Mouse (Mus musculus): ENCODE data around the gene Fgd2.
A peak's percentile ranks its signal among the peaks of the same experiment; 100 is the strongest.
"Not testable (repeated sequence)": the region's sequence is repeated elsewhere in the genome, so short reads cannot be mapped to it uniquely, and the experiment has no call there.

The Fgd2 gene

GRCm38 (mm10) chr17:29361982-29362691 is 1.4 kb downstream of the Fgd2 start:
- DNase-seq (ENCODE audit: low spot score in 2 of 2): no peak

- DNase-seq (ENCODE audit: low spot score in 2 of 2): no peak
These were observed 2.4 kb downstream of the Fgd2 start for GRCm38 (mm10) chr17:29363109-29363508.

- no peak for DNase-seq (ENCODE audit: low spot score in 2 of 2)
These were observed 4.4 kb downstream of the Fgd2 start for GRCm38 (mm10) chr17:29365105-29365621.

DNA sequence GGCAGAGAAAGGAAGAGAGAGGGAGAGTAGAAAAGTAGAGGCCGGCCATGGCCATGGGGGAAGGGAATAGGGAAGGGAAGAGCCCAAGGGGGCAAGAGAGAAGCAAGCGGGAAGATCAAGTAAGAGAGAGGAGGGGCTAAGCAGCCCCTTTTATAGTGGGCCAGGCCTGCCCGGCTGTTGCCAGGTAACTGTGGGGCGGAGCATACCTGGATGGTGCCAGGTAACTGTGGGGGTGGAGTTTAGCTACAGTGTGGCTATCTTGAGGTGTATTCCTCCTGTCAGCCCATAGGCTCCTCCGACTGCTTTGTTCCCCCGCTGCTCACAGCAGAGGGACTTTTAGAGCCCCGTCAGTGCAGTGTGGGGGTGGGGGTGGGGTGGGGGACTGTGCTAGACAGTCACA is 8.0 kb downstream of the Fgd2 start:
- DNase-seq (ENCODE audit: low spot score in 2 of 2): no peak

GRCm38 (mm10) chr17:29370984-29371723 is 10.4 kb downstream of the Fgd2 start:
- DNase-seq (ENCODE audit: low spot score in 2 of 2): peak; percentile 84 to 91

DNA sequence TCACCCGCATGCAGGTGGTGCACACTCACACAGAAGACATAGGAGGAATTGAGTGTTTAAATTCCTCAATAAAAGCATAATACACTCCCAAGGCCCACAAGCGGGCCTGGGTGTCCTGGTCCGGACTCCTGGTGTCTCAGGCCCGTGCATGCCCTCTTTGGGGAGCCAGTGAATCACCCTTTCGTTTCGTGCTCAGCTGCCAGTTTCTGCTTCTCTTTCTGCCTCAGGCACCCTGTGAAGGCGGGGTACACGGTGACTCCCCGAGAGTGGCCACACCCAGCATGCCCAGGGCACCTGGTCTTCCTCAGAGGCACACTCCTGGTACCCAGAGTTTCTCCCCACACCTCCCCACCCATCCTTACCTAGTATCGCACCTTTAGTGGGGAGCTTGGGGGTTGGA is 15.2 kb downstream of the Fgd2 start:
- DNase-seq (ENCODE audit: low spot score in 2 of 2): no peak

- no peak for DNase-seq (ENCODE audit: low spot score in 2 of 2)
These were observed 17.3 kb downstream of the Fgd2 start for GRCm38 (mm10) chr17:29378056-29378455.

DNA sequence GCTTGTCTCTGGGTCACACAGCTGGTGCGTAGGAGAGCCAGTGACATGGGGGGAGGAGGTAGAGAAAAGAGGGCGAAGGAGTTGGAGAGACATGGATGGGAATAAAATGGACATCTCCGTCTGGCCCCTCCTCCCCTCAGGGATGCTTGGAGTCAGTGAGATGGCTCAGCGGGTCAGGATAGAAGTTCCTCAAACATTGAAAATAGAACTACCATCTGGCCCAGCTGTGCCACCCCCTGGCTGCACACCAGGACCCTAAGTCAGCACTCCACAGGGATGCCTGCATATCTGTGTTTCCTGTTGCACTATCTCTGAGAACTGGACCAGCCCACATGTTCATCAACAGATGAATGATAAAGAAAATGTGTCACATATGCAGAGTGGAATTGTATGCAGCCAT is 19.5 kb downstream of the Fgd2 start:
- DNase-seq (ENCODE audit: low spot score in 2 of 2): no peak

DNA sequence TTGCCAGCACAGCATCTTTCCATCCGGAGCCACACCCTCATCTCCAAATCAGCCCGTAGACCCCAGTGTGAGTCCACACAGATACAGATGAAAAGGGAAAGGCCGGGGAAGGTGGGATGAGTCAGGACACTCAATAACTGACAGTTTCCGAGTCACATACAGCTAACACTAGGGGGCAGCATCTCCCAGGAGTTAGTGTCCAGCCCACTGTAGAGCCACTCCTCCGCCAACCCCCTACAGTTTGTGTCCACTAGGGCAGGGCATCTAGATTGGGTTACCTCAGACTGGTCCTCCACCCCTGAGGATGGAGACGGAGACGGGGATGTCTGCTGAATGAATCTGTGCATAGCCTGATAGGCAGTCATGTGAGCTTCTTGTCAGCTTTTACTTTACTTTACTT is 20.8 kb downstream of the Fgd2 start:
- peak; percentile 55 to 76 for DNase-seq (ENCODE audit: low spot score in 2 of 2)

DNA sequence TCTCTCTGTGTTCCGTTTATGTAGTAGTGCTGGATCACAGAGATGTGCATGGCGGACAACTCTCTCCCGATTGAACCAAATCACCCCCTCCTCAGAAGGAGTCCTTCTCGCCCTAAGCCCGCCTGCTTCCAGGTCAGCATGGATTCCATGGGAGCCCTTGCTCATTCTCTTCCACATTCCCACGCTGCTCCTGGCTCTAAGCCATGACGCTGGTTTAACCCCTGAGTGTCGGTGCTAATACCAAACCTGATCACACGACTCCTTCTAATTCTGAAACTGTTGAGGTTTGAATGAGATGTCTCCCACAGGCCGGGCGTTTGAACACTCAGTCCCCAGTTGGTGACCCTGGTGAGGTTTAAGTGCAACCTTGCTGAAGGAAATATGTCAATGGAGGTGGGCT is 21.7 kb downstream of the Fgd2 start:
- DNase-seq (ENCODE audit: low spot score in 2 of 2): no peak

DNA sequence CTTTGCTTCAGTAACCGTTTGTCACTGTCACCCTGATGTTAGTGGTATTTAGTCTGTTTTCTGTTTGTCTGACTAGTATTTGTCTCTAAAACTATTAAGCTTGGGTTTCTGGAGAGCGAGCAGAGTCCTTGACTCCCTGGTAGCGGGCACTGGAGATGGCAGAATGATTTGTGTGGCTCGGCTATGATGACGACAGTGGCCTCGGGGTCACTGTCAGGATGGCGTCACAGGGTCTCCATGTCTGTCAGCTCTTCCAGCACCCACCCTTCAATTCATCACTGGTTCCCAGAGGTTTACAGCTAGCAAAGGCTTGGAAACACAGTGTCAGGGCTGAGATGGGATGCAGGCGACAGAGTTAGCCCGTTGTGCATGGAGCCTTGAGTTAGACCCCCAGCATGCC is 23.2 kb downstream of the Fgd2 start:
- DNase-seq (ENCODE audit: low spot score in 2 of 2): no peak

DNA sequence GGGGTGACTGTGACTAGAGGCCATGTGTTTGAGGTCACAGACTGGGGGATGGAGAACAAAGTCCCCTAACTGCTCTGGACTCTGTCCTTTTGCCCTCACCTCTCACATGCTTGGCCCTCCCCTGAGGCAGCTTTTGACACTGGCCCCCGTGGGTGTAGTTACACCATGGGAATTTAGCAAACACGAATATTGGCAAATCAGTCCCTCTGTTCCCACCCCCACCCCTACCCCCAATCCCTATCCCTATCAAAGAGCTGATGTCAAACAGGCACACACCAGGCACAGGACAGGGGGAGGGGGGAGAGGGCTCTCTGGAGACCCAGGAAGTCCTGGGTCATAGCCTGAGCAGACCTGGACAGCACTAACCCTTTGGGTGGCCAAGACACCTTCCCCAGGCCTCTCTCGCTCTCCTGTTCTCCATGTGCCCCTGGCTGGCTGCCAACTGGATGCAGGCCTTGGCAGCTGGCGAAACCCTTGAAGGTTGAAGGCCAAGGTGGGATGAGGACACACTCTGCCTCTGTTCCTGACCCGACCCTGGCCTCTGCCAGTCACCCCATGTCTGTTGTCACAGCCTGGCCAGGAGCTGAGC is 24.2 kb downstream of the Fgd2 start:
- no peak for DNase-seq (ENCODE audit: low spot score in 2 of 2)

DNA sequence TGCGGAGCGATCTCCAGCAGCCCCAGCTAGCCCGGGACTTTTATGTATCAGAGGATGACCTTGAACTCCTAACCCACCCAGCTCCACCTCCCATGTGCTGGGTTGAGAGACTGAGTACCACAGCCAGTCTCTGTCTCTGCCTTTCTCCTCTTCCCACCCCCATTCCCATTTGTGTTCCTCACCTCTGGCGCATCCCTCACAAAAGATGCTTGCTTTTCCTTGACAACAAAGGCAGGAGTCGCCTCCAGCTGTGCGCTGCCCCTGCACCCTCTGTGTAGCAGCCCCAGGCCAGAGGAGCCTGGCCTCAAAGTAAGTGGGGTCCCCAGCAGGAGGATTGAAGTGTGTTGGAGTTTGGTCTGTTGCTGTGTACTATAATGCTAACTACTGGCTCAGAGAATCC is 25.0 kb downstream of the Fgd2 start:
- no peak for DNase-seq (ENCODE audit: low spot score in 2 of 2)

DNA sequence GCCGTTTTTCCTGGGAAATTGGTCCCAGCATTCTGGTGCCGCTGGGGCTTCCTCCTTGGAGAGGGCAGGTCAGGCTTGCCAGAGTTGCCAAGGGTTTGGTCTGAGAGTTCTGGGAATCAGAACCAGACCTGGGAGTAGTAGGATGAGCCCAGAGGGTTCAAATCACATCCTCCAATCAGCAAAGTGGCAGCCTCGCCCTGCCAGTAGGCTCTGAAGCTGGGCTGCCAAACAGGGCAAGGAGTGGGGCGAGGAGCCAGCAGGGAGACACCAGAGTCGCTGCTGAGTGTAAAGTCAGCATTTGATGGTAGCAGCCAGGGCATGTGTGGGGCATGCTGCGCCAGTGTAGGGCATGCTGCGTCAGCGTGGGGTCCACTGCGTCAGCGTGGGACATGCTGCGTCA is 28.3 kb downstream of the Fgd2 start:
- no peak for DNase-seq (ENCODE audit: low spot score in 2 of 2)

GRCm38 (mm10) chr17:29391280-29391679 is 30.6 kb downstream of the Fgd2 start:
- no peak for DNase-seq (ENCODE audit: low spot score in 2 of 2)

- DNase-seq (ENCODE audit: low spot score in 2 of 2): no peak
These were observed 32.8 kb downstream of the Fgd2 start for GRCm38 (mm10) chr17:29393335-29394089.

GRCm38 (mm10) chr17:29394106-29394760 is 33.5 kb downstream of the Fgd2 start:
- no peak for DNase-seq (ENCODE audit: low spot score in 2 of 2)

- not testable (repeated sequence) for DNase-seq (ENCODE audit: low spot score in 2 of 2)
These were observed 34.0 kb downstream of the Fgd2 start for GRCm38 (mm10) chr17:29394761-29395160.

GRCm38 (mm10) chr17:29395381-29395780 is 34.7 kb downstream of the Fgd2 start:
- no peak for DNase-seq (ENCODE audit: low spot score in 2 of 2)

- DNase-seq (ENCODE audit: low spot score in 2 of 2): no peak
These were observed 35.5 kb downstream of the Fgd2 start for GRCm38 (mm10) chr17:29396056-29396799.

- DNase-seq (ENCODE audit: low spot score in 2 of 2): peak; percentile 72 to 82
These were observed 36.1 kb downstream of the Fgd2 start for GRCm38 (mm10) chr17:29396821-29397242.

Data from urinary bladder, postnatal 4 days (tissue).